19 mouse cellular contexts compared by ENCODE assay signal in the genomic region with DNA sequence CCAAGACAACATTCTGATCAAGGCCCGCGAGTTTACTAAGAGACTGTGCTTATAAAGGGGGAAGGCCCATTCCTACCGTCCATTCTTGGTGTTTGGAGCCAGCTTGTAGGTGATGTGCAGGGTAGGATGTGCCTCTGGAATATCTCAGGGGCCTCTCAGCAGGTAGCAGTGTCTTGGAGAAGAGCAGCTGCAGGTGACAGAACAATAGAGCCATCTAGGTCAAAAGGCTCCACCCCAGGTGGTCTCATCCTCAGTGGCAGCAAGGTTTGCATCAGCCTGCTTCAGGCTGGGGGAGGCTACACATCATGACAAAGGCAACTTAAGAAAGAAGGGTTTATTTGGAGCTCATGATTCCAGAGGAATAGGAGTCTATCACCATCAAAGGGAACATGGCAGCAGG. TPM values are rescaled to one million over a fixed set of nuclear protein-coding genes. Genes with fewer than 3 reads are reported as not detected.
A peak's percentile ranks its signal among the peaks of the same experiment; 100 is the strongest.
DNase-seq lines count a peak whose midpoint lies in the region; ATAC-seq and TF ChIP-seq lines count a peak whose summit lies in the region.
"Not testable (repeated sequence)": the region's sequence is repeated elsewhere in the genome, so short reads cannot be mapped to it uniquely, and the experiment has no call there.
"Had no signal": no experiment of that assay in that cellular context is flagged by ENCODE, and none has a peak within 500 bp of the region (broad histone marks: within the 10 kb centered on the region; RNA-seq: fewer than 3 reads in every experiment).

No protein-coding gene starts in this region.

- in situ Hi-C loops in ES-E14 (cut with MboI; ENCODE audit: low sequenced_read_pairs in 2 of 2, unreplicated experiment in 2 of 2): not testable (repeated sequence)

- TF ChIP-seq POLR2A in ES-Bruce4 (IDR thresholded peaks at IDR 0.05; ENCODE audit: insufficient read depth, low read length): not testable (repeated sequence)

- H3K9me3 ChIP-seq in ES-Bruce4 (replicated peaks; ENCODE audit: control insufficient read depth, insufficient read depth, low read length, poor library complexity, severe bottlenecking): peaks cover 19% of the 10 kb centered on the region
- not testable (repeated sequence) for H3K9me3 ChIP-seq in ES-E14 (ENCODE audit: control insufficient read depth, insufficient read depth, low read depth, low read length); liver, postnatal 0 days (ENCODE audit: low read length)

- H3K4me1 ChIP-seq in ES-Bruce4 (ENCODE audit: control insufficient read depth, insufficient read depth, low read length); ES-E14 (ENCODE audit: control insufficient read depth in 2 of 2, insufficient read depth in 2 of 2, low read length in 2 of 2, poor library complexity in 1 of 2); liver, postnatal 0 days (ENCODE audit: insufficient read depth): not testable (repeated sequence)

- not testable (repeated sequence) for H3K4me2 ChIP-seq in liver, postnatal 0 days (ENCODE audit: low read depth, low read length)

- not testable (repeated sequence) for H3K36me3 ChIP-seq in ES-Bruce4 (ENCODE audit: control insufficient read depth, insufficient read depth, low read length, poor library complexity, severe bottlenecking); ES-E14 (ENCODE audit: control insufficient read depth, insufficient read depth, low read length, poor library complexity, severe bottlenecking); liver, postnatal 0 days (replicated peaks; ENCODE audit: insufficient read depth, low read length)

- H3K27me3 ChIP-seq in ES-Bruce4 (ENCODE audit: control insufficient read depth, insufficient read depth, low read length, poor library complexity, severe bottlenecking); liver, postnatal 0 days (ENCODE audit: insufficient read depth, low read length): not testable (repeated sequence)

- DNase-seq in ES-E14 (ENCODE audit: low read depth, low spot score) (peak; percentile 47), ZHBTc4 (ENCODE audit: low read depth, low spot score) (peak; percentile 90)
- peak; percentile 65 for DNase-seq in heart, adult 11 months
- DNase-seq in liver, postnatal 0 days: peak; percentile 4

- not testable (repeated sequence) for ATAC-seq in liver, postnatal 0 days

- TF ChIP-seq CTCF in ES-Bruce4 (IDR thresholded peaks at IDR 0.05; ENCODE audit: low read depth, low read length); liver, postnatal 0 days (IDR thresholded peaks at IDR 0.05; ENCODE audit: low read depth): not testable (repeated sequence)

- H3K9ac ChIP-seq in ES-Bruce4 (ENCODE audit: low read depth, poor library complexity, severe bottlenecking); ES-E14 (ENCODE audit: insufficient read depth, low read depth, low read length, poor library complexity, severe bottlenecking); liver, postnatal 0 days (replicated peaks): not testable (repeated sequence)

- H3K4me3 ChIP-seq in ES-Bruce4 (ENCODE audit: low read depth, low read length); liver, postnatal 0 days (ENCODE audit: low read depth, low read length): not testable (repeated sequence)
- H3K4me3 ChIP-seq in ES-E14 (ENCODE audit: insufficient read depth in 1 of 2, low read depth in 1 of 2, low read length in 2 of 2, poor library complexity in 1 of 2, severe bottlenecking in 1 of 2): peak overlapping the region in 1 of 2 experiments; percentile 16; a peak in 1 of 4 replicates

- H3K27ac ChIP-seq in ES-Bruce4 (ENCODE audit: insufficient read depth, low read length); liver, postnatal 0 days (ENCODE audit: low read depth): not testable (repeated sequence)
- H3K27ac ChIP-seq in ES-E14 (ENCODE audit: insufficient read depth, low read depth, low read length, poor library complexity, severe bottlenecking): peak overlapping the region; percentile 93

- WGBS in liver, postnatal 0 days (ENCODE audit: insufficient replicate concordance): 81% methylated on average over 3 of the region's 3 CpGs

- 0 out of 2 replicates have a peak, but pooled peaks have one; percentile 4 for TF ChIP-seq EP300 in ES-Bruce4 (IDR thresholded peaks at IDR 0.05; ENCODE audit: insufficient read depth, low read depth, low read length)
- TF ChIP-seq EP300 in liver, postnatal 0 days (IDR thresholded peaks at IDR 0.05; ENCODE audit: low read depth): not testable (repeated sequence)

RNA-seq across cellular contexts. Expression of a gene that starts 27.5 kb away (rescaled TPM):
- polyA plus RNA-seq in ES-Bruce4 (2011; ENCODE audit: insufficient read depth, insufficient read length, low read depth, missing spikeins): 7.7 and 13.5 TPM in 2 replicates
- total RNA-seq in ES-E14 (2012; rRNA removed): 16.8 and 22.5 TPM in 2 replicates
- polyA plus RNA-seq in liver, postnatal 0 days (2015; fragmentation: Nextera tagmentation; extraction: Ambion mirVana): 0.22 and 0.25 TPM in 2 replicates

RNA-seq across cellular contexts. Expression of a gene that starts 37.3 kb away (rescaled TPM):
- polyA plus RNA-seq in ES-Bruce4 (2011; ENCODE audit: insufficient read depth, insufficient read length, low read depth, missing spikeins): not detected in 2 replicates
- total RNA-seq in ES-E14 (2012; rRNA removed): not detected in 2 replicates
- 1.0 and 1.2 TPM in 2 replicates for polyA plus RNA-seq in liver, postnatal 0 days (2015; fragmentation: Nextera tagmentation; extraction: Ambion mirVana)
- total RNA-seq: adrenal gland, adult 2 months; CH12.LX; common myeloid progenitor, adult 5-6 weeks; forebrain, postnatal 0 days; MEL had no signal
- polyA plus RNA-seq: adrenal gland, adult 2 months; brain, embryonic 14.5 days; CD4-positive, CD25-positive, alpha-beta regulatory T cell, adult 4 months; embryonic facial prominence, embryonic 11.5 days; embryonic facial prominence, embryonic 13.5 days; embryonic facial prominence, embryonic 15.5 days; erythroblast, embryonic 14.5 days; forebrain, embryonic 11.5 days; forebrain, embryonic 13.5 days; forebrain, embryonic 15.5 days; forebrain, postnatal 0 days had no signal

Comparison
In these comparisons a context has a peak if more than half of its experiments do, and no peak if none do; other contexts are left out.
1. DNase-seq: peak in every context shown above with its lines; median percentile 90 in ZHBTc4; 65 in heart, adult 11 months; 47 in ES-E14; 4 in liver, postnatal 0 days.